Comparison of ENCODE assay signal across 8 mouse cellular contexts in genomic region chr3:86546471-86547250, GRCm38 (mm10). TPM values are rescaled to one million over a fixed set of nuclear protein-coding genes. Genes with fewer than 3 reads are reported as not detected.
DNase-seq lines count a peak whose midpoint lies in the region; ATAC-seq lines count a peak whose summit lies in the region.

No protein-coding gene starts in this region.

- H3K9me3 ChIP-seq in hindbrain, embryonic 14.5 days (ENCODE audit: control insufficient read depth, low read length): no peaks in the 10 kb centered on the region
- no peaks in the 10 kb centered on the region for H3K9me3 ChIP-seq in megakaryocyte, embryonic 14.5 days

- peaks cover 9% of the 10 kb centered on the region for H3K27me3 ChIP-seq in hindbrain, embryonic 14.5 days (ENCODE audit: control insufficient read depth, insufficient read depth, low read length)
- peaks cover 39% of the 10 kb centered on the region for H3K27me3 ChIP-seq in megakaryocyte, embryonic 14.5 days (replicated peaks)

- H3K9ac ChIP-seq in hindbrain, embryonic 14.5 days: peak overlapping the region; percentile 91

- WGBS in hindbrain, embryonic 14.5 days: under 1% methylated on average over 45 of the region's 45 CpGs

- peaks cover 17% of the 10 kb centered on the region; the same call in 1 of the 2 replicates for H3K4me1 ChIP-seq in hindbrain, embryonic 14.5 days (replicated peaks; ENCODE audit: control insufficient read depth, insufficient read depth, low read length)
- peaks cover 30% of the 10 kb centered on the region for H3K4me1 ChIP-seq in megakaryocyte, embryonic 14.5 days

- H3K4me3 ChIP-seq in hindbrain, embryonic 14.5 days (replicated peaks; ENCODE audit: low read length): peak overlapping the region; percentile 73
- H3K4me3 ChIP-seq in megakaryocyte, embryonic 14.5 days (replicated peaks): peak overlapping the region; percentile 92

- ATAC-seq in hindbrain, embryonic 14.5 days (ENCODE audit: low FRiP score): no peak; the same call in 1 of the 2 replicates

- no peaks in the 10 kb centered on the region for H3K36me3 ChIP-seq in hindbrain, embryonic 14.5 days (replicated peaks; ENCODE audit: control insufficient read depth, insufficient read depth)
- peaks cover 2% of the 10 kb centered on the region for H3K36me3 ChIP-seq in megakaryocyte, embryonic 14.5 days (replicated peaks; ENCODE audit: low read length)

- H3K27ac ChIP-seq in hindbrain, embryonic 14.5 days: peak overlapping the region; percentile 99

- peak overlapping the region; percentile 72 for H3K4me2 ChIP-seq in hindbrain, embryonic 14.5 days (replicated peaks)

- DNase-seq in ZHBTc4 (ENCODE audit: low read depth, low spot score): peak; percentile 79
- peak; percentile 86 to 90 for DNase-seq in cerebellum, postnatal 10 days
- peak; percentile 28 for DNase-seq in gastrocnemius, adult 18-20 months (ENCODE audit: low spot score)
- peak; percentile 49 for DNase-seq in hindbrain, embryonic 14.5 days (ENCODE audit: low spot score)
- peak; percentile 5 to 43 for DNase-seq in left cerebral cortex, postnatal 14 days (ENCODE audit: low spot score in 2 of 2)
- peak; percentile 50 for DNase-seq in right cerebral cortex, postnatal 4 days
- DNase-seq in urinary bladder, adult 2 months (ENCODE audit: low spot score): no peak

- intact Hi-C loops in left cerebral cortex, postnatal 14 days (cut with DNase I): no loop called here

RNA-seq across cellular contexts. Expression of gene Mab21l2, which starts 1.8 kb away (rescaled TPM):
- total RNA-seq in gastrocnemius, adult 18-20 months (2021): under 1 TPM in 1 of 2 experiments, not detected in 1; 0.23 TPM
- polyA plus RNA-seq in hindbrain, embryonic 14.5 days (2014; fragmentation: Nextera tagmentation; extraction: Ambion mirVana): 244 and 265 TPM in 2 replicates
- total RNA-seq in left cerebral cortex, postnatal 14 days (2021): under 1 TPM in 1 of 2 experiments, not detected in 1; 0.13 TPM
- polyA plus RNA-seq in megakaryocyte, embryonic 14.5 days (2012; ENCODE audit: insufficient read depth, low replicate concordance): not detected in 2 replicates
- polyA plus RNA-seq in urinary bladder, adult 2 months (2012; rRNA removed): 1.7 and 2.0 TPM in 2 replicates

Comparison
In these comparisons a context has a peak if more than half of its experiments do, and no peak if none do; other contexts are left out.
1. RNA of gene Mab21l2, which starts 1.8 kb away (polyA plus RNA-seq): 244 to 265 TPM in hindbrain, embryonic 14.5 days; 1.7 to 2.0 TPM in urinary bladder, adult 2 months and not detected in megakaryocyte, embryonic 14.5 days; every median in the first group is over 10 times any median in the second.